Mouse (Mus musculus): ENCODE data around the gene Slc25a34.

Slc25a34 gene

GRCm38 (mm10) chr4:141627502-141627901 is 3.9 kb upstream of the Slc25a34 start:
- TF ChIP-seq CTCF (conservative IDR thresholded peaks at IDR 0.05; ENCODE audit: low read length) (no peak), POU5F1 (IDR thresholded peaks at IDR 0.05; ENCODE audit: borderline replicate concordance, low read length) (no peak)
- Histone ChIP-seq H3K4me1 (replicated peaks; ENCODE audit: low read depth, low read length) (peaks cover 83% of the 10 kb centered on the region), H3K36me3 (ENCODE audit: insufficient read depth, low read length) (peaks cover 26% of the 10 kb centered on the region), H3K27me3 (ENCODE audit: insufficient read depth, low read length) (no peaks in the 10 kb centered on the region), H3K4me3 (replicated peaks; ENCODE audit: low read length) (no peak overlapping the region), H3K9me3 (ENCODE audit: low read length) (no peaks in the 10 kb centered on the region)

- Histone ChIP-seq H3K4me3 (replicated peaks; ENCODE audit: low read length) (0 out of 2 replicates have a peak overlapping the region, but pooled peaks have one; percentile 1), H3K4me1 (replicated peaks; ENCODE audit: low read depth, low read length) (peaks cover 79% of the 10 kb centered on the region), H3K36me3 (ENCODE audit: insufficient read depth, low read length) (peaks cover 16% of the 10 kb centered on the region; the same call in 1 of the 2 replicates), H3K27me3 (ENCODE audit: insufficient read depth, low read length) (no peaks in the 10 kb centered on the region), H3K9me3 (ENCODE audit: low read length) (no peaks in the 10 kb centered on the region)
- TF ChIP-seq POU5F1 (IDR thresholded peaks at IDR 0.05; ENCODE audit: borderline replicate concordance, low read length) (no peak), NANOG (IDR thresholded peaks at IDR 0.05; ENCODE audit: borderline replicate concordance, low read length) (no peak), CTCF (conservative IDR thresholded peaks at IDR 0.05; ENCODE audit: low read length) (no peak)
These were observed 2.3 kb upstream of the Slc25a34 start for GRCm38 (mm10) chr4:141625774-141626550.

- no peaks in the 10 kb centered on the region for H3K9me3 ChIP-seq (ENCODE audit: low read length)
- H3K4me1 ChIP-seq (replicated peaks; ENCODE audit: low read depth, low read length): peaks cover 72% of the 10 kb centered on the region
These were observed 1.6 kb upstream of the Slc25a34 start for GRCm38 (mm10) chr4:141624983-141625773.

DNA sequence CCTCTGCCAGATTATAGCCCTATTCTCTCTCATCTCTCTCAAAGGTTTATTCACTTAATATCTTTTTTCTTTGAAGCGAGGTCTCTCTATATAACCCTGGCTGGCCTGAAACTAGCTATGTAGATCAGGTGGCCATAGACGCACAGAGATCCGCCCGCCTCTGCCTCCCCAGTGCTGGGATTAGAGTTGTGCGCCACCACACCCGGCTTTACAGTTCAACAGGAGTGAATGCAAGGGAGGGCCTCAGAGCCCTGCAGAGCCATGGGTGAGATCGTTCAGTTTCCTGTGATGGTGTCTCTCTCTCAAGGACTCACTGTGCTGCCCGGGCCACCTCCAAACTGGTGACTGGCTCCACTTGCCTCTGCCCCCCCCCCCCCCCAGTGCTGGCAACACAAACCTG is 513 bp upstream of the Slc25a34 start:
- Histone ChIP-seq H3K27me3 (ENCODE audit: insufficient read depth, low read length) (no peaks in the 10 kb centered on the region), H3K4me1 (replicated peaks; ENCODE audit: low read depth, low read length) (peaks cover 65% of the 10 kb centered on the region), H3K9me3 (ENCODE audit: low read length) (no peaks in the 10 kb centered on the region), H3K4me3 (replicated peaks; ENCODE audit: low read length) (peak overlapping the region; percentile 26; the same call in 1 of the 2 replicates), H3K36me3 (ENCODE audit: insufficient read depth, low read length) (no peaks in the 10 kb centered on the region; the same call in 1 of the 2 replicates)
- TF ChIP-seq CTCF (conservative IDR thresholded peaks at IDR 0.05; ENCODE audit: low read length) (no peak), POU5F1 (IDR thresholded peaks at IDR 0.05; ENCODE audit: borderline replicate concordance, low read length) (no peak), NANOG (IDR thresholded peaks at IDR 0.05; ENCODE audit: borderline replicate concordance, low read length) (no peak)

More at GRCm38 (mm10) chr4:141624983-141625773, 1.6 kb upstream of the Slc25a34 start:
- no peak overlapping the region for H3K4me3 ChIP-seq (replicated peaks; ENCODE audit: low read length)
- H3K36me3 ChIP-seq (ENCODE audit: insufficient read depth, low read length): peaks cover 9% of the 10 kb centered on the region; the same call in 1 of the 2 replicates
- H3K27me3 ChIP-seq (ENCODE audit: insufficient read depth, low read length): no peaks in the 10 kb centered on the region
- no peak for TF ChIP-seq NANOG (IDR thresholded peaks at IDR 0.05; ENCODE audit: borderline replicate concordance, low read length)
- peak; percentile 33; the same call in 1 of the 2 replicates for TF ChIP-seq CTCF (conservative IDR thresholded peaks at IDR 0.05; ENCODE audit: low read length)
- TF ChIP-seq POU5F1 (IDR thresholded peaks at IDR 0.05; ENCODE audit: borderline replicate concordance, low read length): no peak

- no peak for TF ChIP-seq POU5F1 (IDR thresholded peaks at IDR 0.05; ENCODE audit: borderline replicate concordance, low read length)
- no peak for TF ChIP-seq NANOG (IDR thresholded peaks at IDR 0.05; ENCODE audit: borderline replicate concordance, low read length)
- no peak for TF ChIP-seq CTCF (conservative IDR thresholded peaks at IDR 0.05; ENCODE audit: low read length)
- no peaks in the 10 kb centered on the region for H3K9me3 ChIP-seq (ENCODE audit: low read length)
These were observed 584 bp downstream of the Slc25a34 start for GRCm38 (mm10) chr4:141623037-141623436.

GRCm38 (mm10) chr4:141622580-141622979 is 1.0 kb downstream of the Slc25a34 start:
- TF ChIP-seq POU5F1 (IDR thresholded peaks at IDR 0.05; ENCODE audit: borderline replicate concordance, low read length) (no peak), NANOG (IDR thresholded peaks at IDR 0.05; ENCODE audit: borderline replicate concordance, low read length) (no peak), CTCF (conservative IDR thresholded peaks at IDR 0.05; ENCODE audit: low read length) (no peak)

More at GRCm38 (mm10) chr4:141623037-141623436, 584 bp downstream of the Slc25a34 start:
- H3K36me3 ChIP-seq (ENCODE audit: insufficient read depth, low read length): no peaks in the 10 kb centered on the region; the same call in 1 of the 2 replicates
- H3K27me3 ChIP-seq (ENCODE audit: insufficient read depth, low read length): no peaks in the 10 kb centered on the region
- peak overlapping the region; percentile 26; the same call in 1 of the 2 replicates for H3K4me3 ChIP-seq (replicated peaks; ENCODE audit: low read length)
- H3K4me1 ChIP-seq (replicated peaks; ENCODE audit: low read depth, low read length): peaks cover 63% of the 10 kb centered on the region

DNA sequence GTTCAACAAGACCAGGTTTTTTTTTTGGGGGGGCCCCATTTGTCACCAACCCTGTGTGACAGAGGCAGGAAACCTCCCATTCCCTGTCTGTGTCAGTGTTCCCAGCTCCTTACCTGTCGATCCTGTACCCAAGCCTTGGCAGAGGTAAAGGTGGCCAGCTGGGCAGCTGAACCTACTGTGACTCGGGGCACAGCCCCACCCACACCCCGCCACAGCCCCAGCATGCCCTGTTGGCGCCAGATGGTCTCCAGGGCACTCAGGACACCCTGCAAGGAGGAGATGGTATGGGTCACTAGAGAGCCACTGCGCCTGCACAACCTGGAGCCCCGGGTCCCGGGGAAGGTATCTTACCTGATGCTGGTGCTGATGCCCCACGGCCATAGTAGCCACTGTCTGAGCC is 1.5 kb downstream of the Slc25a34 start:
- no peak overlapping the region for H3K4me3 ChIP-seq (replicated peaks; ENCODE audit: low read length)
- H3K9me3 ChIP-seq (ENCODE audit: low read length): no peaks in the 10 kb centered on the region
- peaks cover 66% of the 10 kb centered on the region for H3K4me1 ChIP-seq (replicated peaks; ENCODE audit: low read depth, low read length)
- H3K27me3 ChIP-seq (ENCODE audit: insufficient read depth, low read length): no peaks in the 10 kb centered on the region
- no peaks in the 10 kb centered on the region for H3K36me3 ChIP-seq (ENCODE audit: insufficient read depth, low read length)
- TF ChIP-seq POU5F1 (IDR thresholded peaks at IDR 0.05; ENCODE audit: borderline replicate concordance, low read length): no peak
- TF ChIP-seq CTCF (conservative IDR thresholded peaks at IDR 0.05; ENCODE audit: low read length): no peak
- no peak for TF ChIP-seq NANOG (IDR thresholded peaks at IDR 0.05; ENCODE audit: borderline replicate concordance, low read length)

More at GRCm38 (mm10) chr4:141622580-141622979, 1.0 kb downstream of the Slc25a34 start:
- no peaks in the 10 kb centered on the region for H3K27me3 ChIP-seq (ENCODE audit: insufficient read depth, low read length)
- H3K4me1 ChIP-seq (replicated peaks; ENCODE audit: low read depth, low read length): peaks cover 63% of the 10 kb centered on the region
- H3K4me3 ChIP-seq (replicated peaks; ENCODE audit: low read length): no peak overlapping the region
- H3K9me3 ChIP-seq (ENCODE audit: low read length): no peaks in the 10 kb centered on the region
- no peaks in the 10 kb centered on the region; the same call in 1 of the 2 replicates for H3K36me3 ChIP-seq (ENCODE audit: insufficient read depth, low read length)

DNA sequence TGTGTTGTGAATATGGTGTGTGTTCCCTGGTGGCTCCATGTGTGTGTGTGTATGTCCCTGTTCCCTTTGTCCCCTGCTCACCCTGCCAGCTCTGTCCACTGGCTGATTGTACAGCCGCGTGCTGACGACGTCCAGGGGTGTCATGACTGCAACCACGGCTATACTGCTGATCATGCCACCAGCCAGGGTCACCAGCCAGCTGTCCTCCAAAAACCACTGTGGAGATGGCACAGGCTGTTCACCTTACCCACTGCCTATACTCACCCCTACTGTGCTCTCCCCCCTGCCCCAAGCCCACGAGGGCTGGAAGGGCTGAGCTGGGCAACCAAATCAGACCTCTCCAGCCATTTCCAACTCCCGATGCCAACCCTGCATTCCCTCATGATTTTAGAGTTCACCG is 2.3 kb downstream of the Slc25a34 start:
- Histone ChIP-seq H3K9me3 (ENCODE audit: low read length) (no peaks in the 10 kb centered on the region), H3K27me3 (ENCODE audit: insufficient read depth, low read length) (no peaks in the 10 kb centered on the region), H3K4me1 (replicated peaks; ENCODE audit: low read depth, low read length) (peaks cover 68% of the 10 kb centered on the region), H3K4me3 (replicated peaks; ENCODE audit: low read length) (no peak overlapping the region), H3K36me3 (ENCODE audit: insufficient read depth, low read length) (no peaks in the 10 kb centered on the region)
- no peak for TF ChIP-seq NANOG (IDR thresholded peaks at IDR 0.05; ENCODE audit: borderline replicate concordance, low read length)
- no peak for TF ChIP-seq CTCF (conservative IDR thresholded peaks at IDR 0.05; ENCODE audit: low read length)
- TF ChIP-seq POU5F1 (IDR thresholded peaks at IDR 0.05; ENCODE audit: borderline replicate concordance, low read length): no peak

Measured in E14TG2a.4 (cell line).